In the genomic region with DNA sequence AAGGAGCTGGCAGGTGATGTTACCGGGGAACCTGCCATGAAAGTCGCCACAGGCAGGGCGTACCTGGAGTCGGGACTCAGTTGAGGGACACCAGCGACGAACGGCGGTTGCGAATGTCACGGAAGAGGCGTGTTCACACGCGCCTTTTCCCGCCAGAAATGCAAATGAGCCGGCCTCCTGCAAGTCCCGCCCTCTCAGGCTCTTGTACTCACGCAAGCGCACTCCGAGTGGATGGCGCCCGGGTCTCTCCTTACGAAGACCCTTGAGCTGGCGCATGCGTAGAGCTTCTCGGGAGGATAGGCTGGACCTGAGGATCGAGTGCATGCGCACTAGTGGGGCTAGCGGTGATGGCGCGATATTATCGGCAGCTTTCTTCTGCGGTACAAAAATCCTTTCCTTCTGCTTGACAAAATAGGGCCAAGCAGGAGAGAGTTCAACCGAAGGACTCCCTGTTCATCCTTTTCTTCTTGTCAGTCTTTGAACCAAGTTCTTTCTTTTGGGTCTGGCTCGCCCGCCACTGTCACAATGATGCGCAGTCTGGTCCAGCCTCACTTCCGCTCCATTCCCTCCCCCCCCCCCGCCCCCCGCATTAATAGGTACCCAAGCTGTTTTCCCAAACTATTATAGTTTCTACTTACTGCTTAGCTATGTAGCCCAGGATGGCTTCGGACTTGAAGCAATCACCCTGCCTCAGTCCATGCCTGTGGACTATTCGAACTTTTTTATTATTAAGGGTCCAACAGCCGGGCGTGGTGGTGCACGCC, we compare ENCODE assay signal across 8 mouse cellular contexts. TPM values are rescaled to one million over a fixed set of nuclear protein-coding genes. Genes with fewer than 3 reads are reported as not detected.
DNase-seq lines count a peak whose midpoint lies in the region; ATAC-seq lines count a peak whose summit lies in the region.

A gene (minus strand): TSS at position 513 of the 764 bp plus-strand sequence.

- ATAC-seq in intestine, embryonic 14.5 days (replicated peaks; ENCODE audit: low FRiP score, low TSS enrichment, low read depth) = peak; percentile 95
- ATAC-seq in megakaryocyte progenitor cell, adult 5-6 weeks (replicated peaks; ENCODE audit: poor library complexity) = peak; percentile 96

- H3K27ac ChIP-seq in intestine, embryonic 14.5 days (ENCODE audit: low read depth) = no peak within 1 kb of the TSS

- H3K9me3 ChIP-seq in intestine, embryonic 14.5 days (ENCODE audit: control insufficient read depth, low read length) = no peaks in the 10 kb centered on the region

- H3K4me3 ChIP-seq in intestine, embryonic 14.5 days (ENCODE audit: low read depth, low read length) = peak within 1 kb of the TSS; percentile 40

- H3K36me3 ChIP-seq in intestine, embryonic 14.5 days (ENCODE audit: control insufficient read depth, insufficient read depth, low read length) = no peaks in the 10 kb centered on the region

- H3K4me1 ChIP-seq in intestine, embryonic 14.5 days (replicated peaks; ENCODE audit: control insufficient read depth, insufficient read depth, low read length) = no peaks in the 10 kb centered on the region

- intact Hi-C loops in left cerebral cortex, postnatal 10 days (cut with DNase I) = no loop called here

- peak within 1 kb of the TSS; percentile 52 for H3K4me2 ChIP-seq in intestine, embryonic 14.5 days (ENCODE audit: low read length)

- 9% methylated on average over 41 of the region's 44 CpGs for WGBS in intestine, embryonic 14.5 days

- peaks cover 2% of the 10 kb centered on the region; the same call in 1 of the 2 replicates for H3K27me3 ChIP-seq in intestine, embryonic 14.5 days (replicated peaks; ENCODE audit: control insufficient read depth, insufficient read depth, low read length)

- 0 out of 2 replicates have a peak within 1 kb of the TSS, but pooled peaks have one; percentile 32 for H3K9ac ChIP-seq in intestine, embryonic 14.5 days (ENCODE audit: low read length)

- DNase-seq in adrenal gland, adult 2 months = peak; percentile 89
- DNase-seq in embryo, embryonic 11 days = peak; percentile 100
- DNase-seq in gastrocnemius, postnatal 25 days = peak; percentile 79
- peak; percentile 88 for DNase-seq in intestine, embryonic 14.5 days (ENCODE audit: low spot score)
- DNase-seq in left cerebral cortex, postnatal 10 days (ENCODE audit: extremely low spot score in 1 of 2, low spot score in 2 of 2) = peak; percentile 94 to 96
- peak; percentile 97 to 98 for DNase-seq in right cerebral cortex, postnatal 10 days (ENCODE audit: low spot score in 2 of 2)
- peak; percentile 91 for DNase-seq in urinary bladder, postnatal 14 days (ENCODE audit: low spot score)

RNA-seq across cellular contexts. Expression of the gene that starts here (rescaled TPM):
- under 1 TPM in 1 of 2 experiments, not detected in 1; 0.14 TPM for total RNA-seq in adrenal gland, adult 2 months (2021)
- polyA plus RNA-seq in adrenal gland, adult 2 months (2012; rRNA removed) = 0.30 TPM in 2 replicates
- total RNA-seq in gastrocnemius, postnatal 25 days (2021) = under 1 TPM; 0.19 to 0.23 TPM
- polyA plus RNA-seq in intestine, embryonic 14.5 days (2014; fragmentation: Nextera tagmentation; extraction: Ambion mirVana) = 0.43 and 0.73 TPM in 2 replicates
- total RNA-seq in left cerebral cortex, postnatal 10 days (2021) = 1 to 10 TPM; 2.0 to 2.3 TPM
- total RNA-seq in megakaryocyte progenitor cell, adult 5-6 weeks (2015) = 0.15 TPM in 1 of 2 replicates, not detected in the other
- total RNA-seq in megakaryocyte progenitor cell, adult 5-6 weeks (2017) = 0.34 TPM in 1 of 2 replicates, not detected in the other

Comparison
In these comparisons a context has a peak if more than half of its experiments do, and no peak if none do; other contexts are left out.
1. Peak in DNase-seq in adrenal gland, adult 2 months; RNA of the gene not detected or under 1 TPM.
2. Peak in DNase-seq in gastrocnemius, postnatal 25 days; RNA of the gene not detected or under 1 TPM.
3. Peak in DNase-seq, ATAC-seq, H3K4me3 ChIP-seq, H3K9ac ChIP-seq and H3K4me2 ChIP-seq in intestine, embryonic 14.5 days; RNA of the gene not detected or under 1 TPM.
4. Peak in ATAC-seq in megakaryocyte progenitor cell, adult 5-6 weeks; RNA of the gene not detected or under 1 TPM.